Mouse (Mus musculus): ENCODE measurements around the gene Gm49373. TPM values are rescaled to one million over a fixed set of nuclear protein-coding genes. Genes with fewer than 3 reads are reported as not detected.

The Gm49373 gene
- polyA plus RNA-seq, 1 experiment = 1.6 TPM

GRCm38 (mm10) chr9:21030055-21030600 lies 42.8 kb downstream of the Gm49373 start:
- DNase-seq (ENCODE audit: extremely low spot score in 1 of 2, low spot score in 1 of 2) = no peak

DNA sequence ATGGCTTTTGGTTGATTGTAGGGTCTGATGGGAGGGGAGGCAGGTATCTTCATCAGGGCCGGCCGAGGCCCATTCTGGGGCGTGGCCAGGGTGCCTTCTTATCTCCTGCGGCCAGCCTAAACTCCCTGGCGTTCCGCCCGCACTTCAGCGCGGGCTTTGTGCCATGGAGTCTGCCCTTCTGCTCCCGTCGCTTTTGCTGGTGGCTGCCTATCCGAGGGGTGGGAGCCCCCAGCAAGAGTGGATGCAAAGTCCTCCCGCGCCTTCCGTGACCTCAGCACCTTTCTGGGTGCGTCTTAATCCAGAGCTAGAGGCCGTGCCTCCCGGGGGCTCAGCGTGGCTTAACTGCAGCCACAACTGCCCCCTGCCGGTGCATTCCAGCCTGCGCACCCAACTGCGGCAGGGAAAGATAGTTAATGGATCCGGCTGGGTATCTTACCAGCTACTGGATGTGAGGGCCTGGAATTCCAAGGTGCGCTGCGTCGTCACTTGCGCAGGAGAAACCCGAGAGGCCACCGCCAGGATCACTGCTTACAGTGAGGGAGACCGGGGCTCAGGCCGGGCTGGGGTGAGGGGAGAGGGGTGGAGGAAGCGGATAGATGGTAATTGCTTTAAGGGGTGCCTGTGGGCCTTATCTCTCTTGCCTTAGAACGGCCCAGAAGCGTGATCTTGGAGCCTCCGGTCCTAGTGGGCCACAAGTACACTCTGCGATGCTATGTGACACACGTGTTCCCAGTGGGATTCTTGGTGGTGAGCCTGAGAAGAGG lies 43.4 kb downstream of the Gm49373 start, which contains the start of gene Icam4:
TSS of gene Icam4 (plus strand) at position 83 of the 764 bp plus-strand sequence.
- DNase-seq (ENCODE audit: extremely low spot score in 1 of 2, low spot score in 1 of 2) = peak in 1 of 2 experiments; percentile 82

GRCm38 (mm10) chr9:21028560-21029110 lies 44.3 kb downstream of the Gm49373 start:
- DNase-seq (ENCODE audit: extremely low spot score in 1 of 2, low spot score in 1 of 2) = no peak

DNA sequence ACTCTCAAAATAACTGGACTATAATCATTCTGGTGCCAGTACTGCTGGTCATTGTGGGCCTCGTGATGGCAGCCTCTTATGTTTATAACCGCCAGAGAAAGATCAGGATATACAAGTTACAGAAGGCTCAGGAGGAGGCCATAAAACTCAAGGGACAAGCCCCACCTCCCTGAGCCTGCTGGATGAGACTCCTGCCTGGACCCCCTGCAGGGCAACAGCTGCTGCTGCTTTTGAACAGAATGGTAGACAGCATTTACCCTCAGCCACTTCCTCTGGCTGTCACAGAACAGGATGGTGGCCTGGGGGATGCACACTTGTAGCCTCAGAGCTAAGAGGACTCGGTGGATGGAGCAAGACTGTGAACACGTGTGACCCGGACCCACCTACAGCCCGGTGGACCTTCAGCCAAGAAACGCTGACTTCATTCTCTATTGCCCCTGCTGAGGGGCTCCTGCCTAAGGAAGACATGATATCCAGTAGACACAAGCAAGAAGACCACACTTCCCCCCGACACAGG lies 45.1 kb downstream of the Gm49373 start:
- DNase-seq (ENCODE audit: extremely low spot score in 1 of 2, low spot score in 1 of 2) = no peak

DNA sequence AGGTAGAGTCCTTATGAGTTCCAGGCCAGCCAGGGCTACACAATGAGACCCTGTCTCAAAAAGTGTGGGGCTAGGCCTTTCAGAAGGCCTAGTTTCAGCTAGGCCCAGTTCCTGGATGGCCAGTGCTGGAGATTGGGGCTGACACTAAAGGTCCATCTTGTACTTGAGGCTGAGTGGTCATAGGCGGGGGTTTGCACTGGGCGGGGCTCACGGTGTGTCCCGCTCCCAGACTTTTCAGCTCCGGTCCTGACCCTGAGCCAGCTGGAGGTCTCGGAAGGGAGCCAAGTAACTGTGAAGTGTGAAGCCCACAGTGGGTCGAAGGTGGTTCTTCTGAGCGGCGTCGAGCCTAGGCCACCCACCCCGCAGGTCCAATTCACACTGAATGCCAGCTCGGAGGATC lies 46.0 kb downstream of the Gm49373 start:
- no peak for DNase-seq (ENCODE audit: extremely low spot score in 1 of 2, low spot score in 1 of 2)

DNA sequence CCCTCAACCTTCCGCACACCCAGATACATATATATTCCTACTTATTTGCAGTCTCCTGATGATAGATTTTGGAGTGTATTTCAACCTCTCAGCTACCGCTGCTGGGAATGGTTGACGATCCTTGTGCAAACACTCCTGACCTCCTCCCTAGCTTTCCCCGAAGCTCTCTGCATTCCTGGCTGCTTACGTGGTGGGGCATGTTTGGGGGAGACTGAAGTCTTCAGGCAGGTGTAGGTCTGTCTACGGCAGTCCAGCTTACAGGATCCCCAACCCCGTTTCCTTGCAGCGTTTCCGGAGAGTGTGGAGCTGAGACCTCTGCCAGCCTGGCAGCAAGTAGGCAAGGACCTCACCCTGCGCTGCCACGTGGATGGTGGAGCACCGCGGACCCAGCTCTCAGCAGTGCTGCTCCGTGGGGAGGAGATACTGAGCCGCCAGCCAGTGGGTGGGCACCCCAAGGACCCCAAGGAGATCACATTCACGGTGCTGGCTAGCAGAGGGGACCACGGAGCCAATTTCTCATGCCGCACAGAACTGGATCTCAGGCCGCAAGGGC lies 47.6 kb downstream of the Gm49373 start:
- no peak for DNase-seq (ENCODE audit: extremely low spot score in 1 of 2, low spot score in 1 of 2)

DNA sequence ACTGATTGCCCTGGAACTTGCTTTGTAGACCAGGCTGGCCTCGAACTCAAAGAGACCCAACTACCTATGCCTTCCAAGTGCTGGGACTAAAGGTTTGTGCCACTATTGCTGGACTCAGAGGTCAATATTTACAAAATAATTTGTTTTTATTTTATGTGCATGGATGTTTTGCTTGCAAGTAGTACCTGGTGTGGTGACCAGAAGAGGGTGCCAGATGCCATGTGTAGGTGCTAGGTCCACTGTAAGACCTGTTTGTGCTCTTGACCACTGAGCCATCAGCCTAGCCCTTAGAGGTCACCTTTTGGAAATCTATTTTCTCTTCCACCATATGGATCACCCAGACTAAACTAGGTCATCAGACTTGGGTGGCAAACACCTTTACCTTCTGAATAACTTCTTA lies 50.2 kb downstream of the Gm49373 start:
- DNase-seq (ENCODE audit: extremely low spot score in 1 of 2, low spot score in 1 of 2) = no peak

GRCm38 (mm10) chr9:21022288-21022687 lies 50.6 kb downstream of the Gm49373 start:
- DNase-seq (ENCODE audit: extremely low spot score in 1 of 2, low spot score in 1 of 2) = no peak

- no peak for DNase-seq (ENCODE audit: extremely low spot score in 1 of 2, low spot score in 1 of 2)
Observed at GRCm38 (mm10) chr9:21021363-21021762, 51.5 kb downstream of the Gm49373 start.

DNA sequence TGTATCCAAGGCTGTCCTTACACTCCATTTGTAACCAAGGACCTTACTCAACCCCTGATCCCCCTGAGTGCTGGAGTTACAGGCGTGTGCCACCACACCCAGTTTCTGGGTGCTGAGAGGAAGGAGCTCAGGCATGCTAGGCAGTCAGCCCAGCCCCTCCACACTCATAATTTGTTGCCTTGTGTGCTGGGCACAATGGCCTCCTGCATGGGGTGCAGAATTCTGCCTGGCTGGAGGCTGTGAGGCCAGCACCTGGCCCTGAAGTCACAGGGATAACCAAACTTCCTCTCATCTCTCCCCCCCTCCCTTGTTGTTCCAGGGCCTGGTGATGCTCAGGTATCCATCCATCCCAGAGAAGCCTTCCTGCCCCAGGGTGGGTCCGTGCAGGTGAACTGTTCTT lies 54.3 kb downstream of the Gm49373 start:
- no peak for DNase-seq (ENCODE audit: extremely low spot score in 1 of 2, low spot score in 1 of 2)

- no peak for DNase-seq (ENCODE audit: extremely low spot score in 1 of 2, low spot score in 1 of 2)
Observed at GRCm38 (mm10) chr9:21017177-21017575, 55.7 kb downstream of the Gm49373 start.

- no peak for DNase-seq (ENCODE audit: extremely low spot score in 1 of 2, low spot score in 1 of 2)
Observed at GRCm38 (mm10) chr9:21016331-21017176, 56.3 kb downstream of the Gm49373 start.

- DNase-seq (ENCODE audit: extremely low spot score in 1 of 2, low spot score in 1 of 2) = no peak
Observed at GRCm38 (mm10) chr9:21015571-21016130, 57.2 kb downstream of the Gm49373 start, which contains the start of gene Icam1. Gene Icam1 (plus strand): TSS chr9:21015985.

GRCm38 (mm10) chr9:21014691-21015570 lies 58.0 kb downstream of the Gm49373 start:
- peak in 1 of 2 experiments; percentile 52 for DNase-seq (ENCODE audit: extremely low spot score in 1 of 2, low spot score in 1 of 2)

Other genes starting within 250 kb of the Gm49373 start
- gene A230050P20Rik, start 204.5 kb downstream of the Gm49373 start, polyA plus RNA-seq (2012; rRNA removed) = 227 and 254 TPM in 2 replicates
- gene Angptl6, start 193.4 kb downstream of the Gm49373 start, polyA plus RNA-seq (2012; rRNA removed) = 11.5 and 13.6 TPM in 2 replicates
- gene Ppan, start 184.9 kb downstream of the Gm49373 start, polyA plus RNA-seq (2012; rRNA removed) = 48.3 and 49.1 TPM in 2 replicates
- gene Eif3g, start 174.5 kb downstream of the Gm49373 start, polyA plus RNA-seq (2012; rRNA removed) = 115 and 117 TPM in 2 replicates
- 40.6 and 41.2 TPM in 2 replicates for gene Dnmt1, start 113.2 kb downstream of the Gm49373 start, polyA plus RNA-seq (2012; rRNA removed)
- gene S1pr2, start 96.3 kb downstream of the Gm49373 start, polyA plus RNA-seq (2012; rRNA removed) = 1.8 TPM in 2 replicates
- gene Mrpl4, start 70.4 kb downstream of the Gm49373 start, polyA plus RNA-seq (2012; rRNA removed) = 114 and 131 TPM in 2 replicates
- 2.9 and 3.5 TPM in 2 replicates for gene Icam1, start 57.1 kb downstream of the Gm49373 start, polyA plus RNA-seq (2012; rRNA removed)
- gene Icam4, start 43.7 kb downstream of the Gm49373 start, polyA plus RNA-seq (2012; rRNA removed) = 3.3 TPM in 2 replicates
- 220 and 241 TPM in 2 replicates for gene Icam5, start 41.0 kb downstream of the Gm49373 start, polyA plus RNA-seq (2012; rRNA removed)
- not detected in 2 replicates for gene Zglp1, start 6.0 kb downstream of the Gm49373 start, polyA plus RNA-seq (2012; rRNA removed)
- 123 and 124 TPM in 2 replicates for gene Fdx1l, start 518 bp upstream of the Gm49373 start, polyA plus RNA-seq (2012; rRNA removed)
- 1.4 and 1.7 TPM in 2 replicates for gene Gm38431, start 18.9 kb upstream of the Gm49373 start, polyA plus RNA-seq (2012; rRNA removed)
- gene Raver1, start 18.9 kb upstream of the Gm49373 start, polyA plus RNA-seq (2012; rRNA removed) = 27.9 and 28.2 TPM in 2 replicates
- gene Tyk2, start 58.1 kb upstream of the Gm49373 start, polyA plus RNA-seq (2012; rRNA removed) = 16.5 and 19.1 TPM in 2 replicates
- 175 and 217 TPM in 2 replicates for gene Cdc37, start 76.9 kb upstream of the Gm49373 start, polyA plus RNA-seq (2012; rRNA removed)
- gene Pde4a, start 92.6 kb upstream of the Gm49373 start, polyA plus RNA-seq (2012; rRNA removed) = 95.2 and 96.2 TPM in 2 replicates
- gene Keap1, start 166.3 kb upstream of the Gm49373 start, polyA plus RNA-seq (2012; rRNA removed) = 58.3 and 59.6 TPM in 2 replicates
- gene S1pr5, start 175.3 kb upstream of the Gm49373 start, polyA plus RNA-seq (2012; rRNA removed) = 9.9 and 13.8 TPM in 2 replicates
- 36.5 and 40.6 TPM in 2 replicates for gene Atg4d, start 192.2 kb upstream of the Gm49373 start, polyA plus RNA-seq (2012; rRNA removed)
- gene Kri1, start 214.9 kb upstream of the Gm49373 start, polyA plus RNA-seq (2012; rRNA removed) = 42.5 and 44.6 TPM in 2 replicates
- 65.2 and 66.2 TPM in 2 replicates for gene Cdkn2d, start 218.3 kb upstream of the Gm49373 start, polyA plus RNA-seq (2012; rRNA removed)
- 0.76 and 1.6 TPM in 2 replicates for gene Ap1m2, start 239.2 kb upstream of the Gm49373 start, polyA plus RNA-seq (2012; rRNA removed)
- 60.7 and 66.5 TPM in 2 replicates for gene Slc44a2, start 247.6 kb upstream of the Gm49373 start, polyA plus RNA-seq (2012; rRNA removed)